Mouse (Mus musculus) megakaryocyte, embryonic 14.5 days (primary cell): ENCODE data around the gene Ints14.

Experiments used
- FLI1 ChIP-seq: IDR thresholded peaks from 2 replicates; pipeline ENCODE4 v1.6.1; 2012; ENCODE audit warnings: low read length, inconsistent platforms, mixed read lengths
- GATA1 ChIP-seq: IDR thresholded peaks from 3 replicates; pipeline ENCODE4 v1.6.1; 2012; ENCODE audit warnings: mixed read lengths, low read length, inconsistent platforms, borderline replicate concordance

DNA sequence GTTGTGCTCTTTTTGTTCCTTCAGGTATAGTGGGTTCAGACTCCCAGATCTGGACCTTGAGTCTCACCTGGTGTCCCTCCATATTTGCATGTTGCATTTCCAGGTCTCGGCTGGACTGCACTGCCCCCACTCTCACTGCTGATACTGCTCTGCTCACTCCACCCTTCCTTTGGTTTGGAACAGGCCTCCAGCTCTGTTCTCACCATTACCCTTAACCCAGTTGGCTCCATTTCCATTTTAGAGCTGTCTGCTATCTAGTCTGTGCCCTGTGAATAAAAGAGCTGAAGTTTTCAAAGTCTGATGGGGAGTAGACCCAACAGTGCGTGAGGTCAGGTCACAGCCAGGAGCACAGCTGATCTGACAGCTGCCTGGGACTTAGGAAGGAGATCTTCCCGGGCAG lies 19.8 kb downstream of the Ints14 start:
- no peak for TF ChIP-seq GATA1
- no peak for TF ChIP-seq FLI1
